Mouse (Mus musculus): ENCODE measurements around the gene Slc7a14. TPM values are rescaled to one million over a fixed set of nuclear protein-coding genes. Genes with fewer than 3 reads are reported as not detected.

The Slc7a14 gene
- total RNA-seq (2023) = 0.09 to 0.24 TPM (median 0.17 TPM) in 4 replicates

GRCm38 (mm10) chr3:31309934-31310787, at the start of gene Slc7a14:
Gene Slc7a14 (minus strand): TSS chr3:31310378.

Other genes with a start within 250 kb of the Slc7a14 start
- gene Skil, start 215.3 kb downstream of the Slc7a14 start, total RNA-seq (2023) = 76.7 to 90.2 TPM (median 86.1 TPM) in 4 replicates
- not detected in 4 replicates for gene Cldn11, start 160.5 kb downstream of the Slc7a14 start, total RNA-seq (2023)